Mouse (Mus musculus): Measurements from ENCODE around the gene Cpa4.
A peak's percentile ranks its signal among the peaks of the same experiment; 100 is the strongest.

The Cpa4 gene

GRCm38 (mm10) chr6:30568069-30568468 is at the start of gene Cpa4:
TSS of gene Cpa4 (plus strand) at chr6:30568369.
- DNase-seq (ENCODE audit: low spot score in 2 of 2): no peak

- no peak for DNase-seq (ENCODE audit: low spot score in 2 of 2)
Measured at GRCm38 (mm10) chr6:30520400-30520799, 47.8 kb upstream of the Cpa4 start.

GRCm38 (mm10) chr6:30525456-30526332 is 42.5 kb upstream of the Cpa4 start:
- DNase-seq (ENCODE audit: low spot score in 2 of 2): no peak

- DNase-seq (ENCODE audit: low spot score in 2 of 2): no peak
Measured at GRCm38 (mm10) chr6:30526586-30527515, 41.3 kb upstream of the Cpa4 start.

- no peak for DNase-seq (ENCODE audit: low spot score in 2 of 2)
Measured at GRCm38 (mm10) chr6:30528800-30529199, 39.4 kb upstream of the Cpa4 start.

- no peak for DNase-seq (ENCODE audit: low spot score in 2 of 2)
Measured at GRCm38 (mm10) chr6:30535340-30535739, 32.8 kb upstream of the Cpa4 start.

GRCm38 (mm10) chr6:30538240-30538639 is 29.9 kb upstream of the Cpa4 start:
- no peak for DNase-seq (ENCODE audit: low spot score in 2 of 2)

- DNase-seq (ENCODE audit: low spot score in 2 of 2): no peak
Measured at GRCm38 (mm10) chr6:30538800-30539199, 29.4 kb upstream of the Cpa4 start.

GRCm38 (mm10) chr6:30541009-30541799 is 27.0 kb upstream of the Cpa4 start, which contains the start of gene Cpa2:
TSS of gene Cpa2 (plus strand) at chr6:30541582.
- no peak for DNase-seq (ENCODE audit: low spot score in 2 of 2)

GRCm38 (mm10) chr6:30542277-30542676 is 25.9 kb upstream of the Cpa4 start:
- no peak for DNase-seq (ENCODE audit: low spot score in 2 of 2)

GRCm38 (mm10) chr6:30543077-30543476 is 25.1 kb upstream of the Cpa4 start:
- DNase-seq (ENCODE audit: low spot score in 2 of 2): no peak

GRCm38 (mm10) chr6:30543851-30544250 is 24.3 kb upstream of the Cpa4 start:
- DNase-seq (ENCODE audit: low spot score in 2 of 2): no peak

GRCm38 (mm10) chr6:30545689-30546088 is 22.5 kb upstream of the Cpa4 start:
- DNase-seq (ENCODE audit: low spot score in 2 of 2): no peak

GRCm38 (mm10) chr6:30546571-30547273 is 21.4 kb upstream of the Cpa4 start:
- peak; percentile 35 to 49 for DNase-seq (ENCODE audit: low spot score in 2 of 2)

GRCm38 (mm10) chr6:30547274-30547645 is 20.9 kb upstream of the Cpa4 start:
- no peak for DNase-seq (ENCODE audit: low spot score in 2 of 2)

GRCm38 (mm10) chr6:30547656-30548306 is 20.4 kb upstream of the Cpa4 start:
- DNase-seq (ENCODE audit: low spot score in 2 of 2): no peak

- no peak for DNase-seq (ENCODE audit: low spot score in 2 of 2)
Measured at GRCm38 (mm10) chr6:30549231-30549761, 18.9 kb upstream of the Cpa4 start.

- DNase-seq (ENCODE audit: low spot score in 2 of 2): no peak
Measured at GRCm38 (mm10) chr6:30550496-30551192, 17.5 kb upstream of the Cpa4 start.

- no peak for DNase-seq (ENCODE audit: low spot score in 2 of 2)
Measured at GRCm38 (mm10) chr6:30551193-30551515, 17.0 kb upstream of the Cpa4 start.

All from natural killer cell, adult 2 months (primary cell).